Mouse (Mus musculus) E14TG2a.4 (cell line): Measurements from ENCODE around the gene Cdk17.

Source experiments
- CTCF ChIP-seq: conservative IDR thresholded peaks from 2 replicates; pipeline ENCODE4 v1.5.1; 2014; ENCODE audit warnings: low read length
- POU5F1 ChIP-seq: IDR thresholded peaks from 2 replicates; pipeline ENCODE4 v1.6.1; 2014; ENCODE audit warnings: low read length, borderline replicate concordance

- no peak for TF ChIP-seq CTCF
- TF ChIP-seq POU5F1, result no peak
Measured at GRCm38 (mm10) chr10:93171182-93171855, 10.6 kb downstream of the Cdk17 start.
